Mouse (Mus musculus): ENCODE measurements around the gene M1ap.
A peak's percentile ranks its signal among the peaks of the same experiment; 100 is the strongest.

Gene M1ap

DNA sequence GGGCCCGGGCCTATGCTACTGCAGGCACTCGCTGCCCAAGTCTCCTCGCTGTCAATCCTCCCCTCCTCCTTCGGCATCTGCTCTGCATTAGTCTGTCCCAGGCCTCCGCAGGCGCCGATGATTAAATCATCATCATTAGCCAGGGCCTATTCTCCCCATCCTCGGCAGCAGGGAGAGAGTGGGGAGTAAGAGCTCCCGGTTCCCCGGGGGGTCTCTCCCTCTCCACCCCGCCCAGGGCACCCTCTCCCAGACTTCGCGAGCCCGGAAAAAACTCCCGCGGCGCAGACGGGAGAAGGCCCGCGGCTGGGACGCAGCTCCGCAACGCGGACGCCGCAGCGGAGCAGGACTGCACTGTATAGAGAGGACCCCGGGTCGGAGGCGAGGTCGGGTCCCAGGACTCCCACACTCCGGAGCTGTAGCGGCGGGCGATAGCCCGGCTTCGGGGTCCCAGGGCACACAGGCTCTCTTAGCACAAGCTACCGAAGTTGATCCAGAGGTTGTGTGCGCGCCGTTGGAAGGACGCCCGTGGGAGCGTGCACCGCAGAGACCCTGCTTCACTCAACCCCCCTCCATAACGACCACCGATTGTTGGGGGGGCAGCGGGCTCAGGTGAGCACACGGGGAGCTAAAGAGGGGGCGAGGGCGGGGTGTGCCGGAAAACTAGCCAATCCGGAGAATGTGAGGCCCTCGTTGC, 131.1 kb downstream of the M1ap start, which contains the start of gene Pcgf1:
Pcgf1 (plus strand) TSS at position 240 of the 694 bp plus-strand sequence.
- DNase-seq = no peak

DNA sequence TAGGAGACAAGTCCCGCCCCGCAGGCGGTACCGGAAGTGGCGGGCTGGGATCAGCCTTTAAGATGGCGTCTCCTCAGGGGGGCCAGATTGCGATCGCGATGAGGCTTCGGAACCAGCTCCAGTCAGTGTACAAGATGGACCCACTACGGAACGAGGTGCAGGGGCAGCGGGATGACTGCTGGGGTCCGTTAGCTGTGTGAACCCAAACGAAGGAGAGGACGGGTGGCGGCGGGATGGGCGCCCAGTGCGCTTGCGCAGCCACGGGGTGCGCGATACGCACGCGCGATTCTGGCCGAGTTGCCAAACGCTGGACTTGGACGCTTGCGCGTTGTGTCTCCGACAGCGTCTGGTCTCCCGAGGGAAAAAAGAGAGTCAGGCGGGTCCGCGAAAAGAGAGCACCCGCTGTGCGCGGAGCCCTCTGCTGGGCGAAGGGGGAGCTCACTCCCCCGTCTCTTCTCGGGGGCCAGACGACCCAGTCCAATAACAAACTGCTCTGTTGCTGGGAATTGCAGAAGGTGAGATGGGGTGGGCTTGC, 131.7 kb downstream of the M1ap start:
- DNase-seq = peak; percentile 98
